7 mouse cellular contexts compared by ENCODE assay signal in genomic region chr13:5714191-5714591, GRCm38 (mm10).
DNase-seq lines count a peak whose midpoint lies in the region; ATAC-seq and TF ChIP-seq lines count a peak whose summit lies in the region.

No protein-coding gene starts in this region.

- dilution Hi-C loops in CH12.LX (cut with MboI; ENCODE audit: extremely low pct_ligation_motif_present, extremely low pct_unique_long_range_greater_than_20kb, low sequenced_read_pairs): no loop called here

- peak; percentile 48 for DNase-seq in CH12.LX (ENCODE audit: extremely low read depth)
- peak; percentile 73 for DNase-seq in gastrocnemius, adult 18-20 months (ENCODE audit: low spot score)
- DNase-seq in lung, postnatal 14 days: peak; percentile 52
- peak; percentile 18 for DNase-seq in thymus, postnatal 4 days
- DNase-seq in neural tube, embryonic 10.5 days (ENCODE audit: extremely low spot score, low spot score): no peak

- in situ Hi-C loops in CH12.LX (cut with MboI; ENCODE audit: low pct_ligation_motif_present, low pct_unique_long_range_greater_than_20kb, low sequenced_read_pairs): no loop called here

- 48% methylated on average over 12 of the region's 12 CpGs for WGBS in intestine, embryonic 16.5 days

- H3K27me3 ChIP-seq in C2C12 (ENCODE audit: control insufficient read depth, insufficient read depth, insufficient read length): no peaks in the 10 kb centered on the region
- no peaks in the 10 kb centered on the region for H3K27me3 ChIP-seq in CH12.LX (replicated peaks)
- no peaks in the 10 kb centered on the region for H3K27me3 ChIP-seq in intestine, embryonic 16.5 days (replicated peaks; ENCODE audit: control insufficient read depth, insufficient read depth, low read length)

- H3K27ac ChIP-seq in CH12.LX (ENCODE audit: insufficient read depth, low read depth): no peak overlapping the region
- H3K27ac ChIP-seq in intestine, embryonic 16.5 days (ENCODE audit: low read length): peak overlapping the region; percentile 70

- H3K4me2 ChIP-seq in CH12.LX (ENCODE audit: insufficient read depth, low read depth, poor library complexity, severe bottlenecking): peak overlapping the region; percentile 91
- H3K4me2 ChIP-seq in intestine, embryonic 16.5 days (ENCODE audit: low read depth, low read length): peak overlapping the region; percentile 44

- no peak for TF ChIP-seq POLR2A in CH12.LX (IDR thresholded peaks at IDR 0.05; ENCODE audit: low read depth, low read length)

- H3K4me3 ChIP-seq in C2C12 (ENCODE audit: insufficient read depth, poor library complexity, severe bottlenecking) (no peak overlapping the region), CH12.LX (replicated peaks in 1 of 3; ENCODE audit: low read depth in 2 of 3, low read length in 2 of 3, poor library complexity in 1 of 3) (peak overlapping the region; percentile 19 to 29 (median 25))
- peak overlapping the region; percentile 33 for H3K4me3 ChIP-seq in intestine, embryonic 16.5 days (ENCODE audit: low read length)

- TF ChIP-seq CTCF in C2C12 (IDR thresholded peaks at IDR 0.05; ENCODE audit: control insufficient read depth, insufficient read depth, insufficient read length): no peak
- TF ChIP-seq CTCF in CH12.LX (conservative IDR thresholded peaks at IDR 0.05 in 1 of 2, IDR thresholded peaks at IDR 0.05 in 1 of 2; ENCODE audit: low read depth in 2 of 2, low read length in 2 of 2): no peak

- H3K79me2 ChIP-seq in C2C12 (ENCODE audit: control insufficient read depth, insufficient read depth) (no peaks in the 10 kb centered on the region), CH12.LX (replicated peaks; ENCODE audit: control insufficient read depth, extremely low read depth, insufficient read depth, poor library complexity, severe bottlenecking) (no peaks in the 10 kb centered on the region)

- peak overlapping the region; percentile 59 for H3ac ChIP-seq in C2C12 (ENCODE audit: control insufficient read depth, insufficient read length, low read depth)

- H3K36me3 ChIP-seq in C2C12 (ENCODE audit: control insufficient read depth, insufficient read depth) (no peaks in the 10 kb centered on the region), CH12.LX (replicated peaks in 1 of 2; ENCODE audit: control insufficient read depth in 1 of 2, insufficient read depth in 1 of 2, low read length in 1 of 2) (no peaks in the 10 kb centered on the region)
- no peaks in the 10 kb centered on the region for H3K36me3 ChIP-seq in intestine, embryonic 16.5 days (ENCODE audit: control insufficient read depth, insufficient read depth, low read length)

- H3K4me1 ChIP-seq in CH12.LX (ENCODE audit: control insufficient read depth in 1 of 2, insufficient read depth in 2 of 2): peaks cover 2 to 20% of the 10 kb centered on the region in 2 experiments
- H3K4me1 ChIP-seq in intestine, embryonic 16.5 days (ENCODE audit: control insufficient read depth, insufficient read depth, low read length): peaks cover 6% of the 10 kb centered on the region; the same call in 1 of the 2 replicates

- TF ChIP-seq EP300 in CH12.LX (IDR thresholded peaks at IDR 0.05; ENCODE audit: low read length): peak; percentile 44; the same call in 1 of the 2 replicates

- ATAC-seq in intestine, embryonic 16.5 days: peak; percentile 38; the same call in 1 of the 2 replicates

- peaks cover 2% of the 10 kb centered on the region for H3K9me3 ChIP-seq in CH12.LX (replicated peaks; ENCODE audit: low read length)
- no peaks in the 10 kb centered on the region for H3K9me3 ChIP-seq in intestine, embryonic 16.5 days (ENCODE audit: control insufficient read depth, low read length)

- no peaks in the 10 kb centered on the region for H3K79me3 ChIP-seq in C2C12 (ENCODE audit: low read depth)

- TF ChIP-seq RAD21 in CH12.LX (IDR thresholded peaks at IDR 0.05; ENCODE audit: low read depth, low read length): no peak; the same call in 1 of the 2 replicates

- H3K9ac ChIP-seq in CH12.LX (ENCODE audit: insufficient read depth, low read depth): no peak overlapping the region; the same call in 1 of the 2 replicates
- H3K9ac ChIP-seq in intestine, embryonic 16.5 days (ENCODE audit: low read depth, low read length): peak overlapping the region; percentile 45; the same call in 1 of the 2 replicates

TF ChIP-seq in C2C12, 6 proteins besides CTCF, POLR2A, EP300 and RAD21:
- TF ChIP-seq CEBPB (IDR thresholded peaks at IDR 0.05; ENCODE audit: low read depth) (no peak), MAX (IDR thresholded peaks at IDR 0.05) (peak; percentile 95), MYOD1 (IDR thresholded peaks at IDR 0.05; ENCODE audit: control insufficient read depth, insufficient read length, low read depth) (no peak), USF1 (IDR thresholded peaks at IDR 0.05; ENCODE audit: low read depth) (peak; percentile 68), MYOG (IDR thresholded peaks at IDR 0.05; ENCODE audit: control insufficient read depth, extremely low read depth, insufficient read length) (no peak), FOSL1 (IDR thresholded peaks at IDR 0.05; ENCODE audit: insufficient read depth, low read length, poor library complexity, severe bottlenecking) (no peak)

TF ChIP-seq in CH12.LX, 34 proteins besides CTCF, POLR2A, EP300 and RAD21:
- TF ChIP-seq CHD2 (IDR thresholded peaks at IDR 0.05; ENCODE audit: low read length) (no peak), JUND (conservative IDR thresholded peaks at IDR 0.05; ENCODE audit: low read depth, low read length) (peak; percentile 18; the same call in 1 of the 2 replicates), MEF2A (IDR thresholded peaks at IDR 0.05; ENCODE audit: borderline replicate concordance, low read depth, low read length) (peak; percentile 53; the same call in 1 of the 2 replicates), BHLHE40 (IDR thresholded peaks at IDR 0.05; ENCODE audit: low read depth, low read length) (peak; percentile 79), HCFC1 (IDR thresholded peaks at IDR 0.05; ENCODE audit: low read depth, low read length) (no peak), MXI1 (IDR thresholded peaks at IDR 0.05; ENCODE audit: low read depth, low read length) (peak; percentile 89), MAX (IDR thresholded peaks at IDR 0.05; ENCODE audit: low read length) (peak; percentile 97), IRF4 (IDR thresholded peaks at IDR 0.05; ENCODE audit: low read depth, low read length) (peak; percentile 84), MYC (IDR thresholded peaks at IDR 0.05; ENCODE audit: low read depth, low read length) (peak; percentile 91), ETS1 (conservative IDR thresholded peaks at IDR 0.05; ENCODE audit: low read depth, low read length) (peak; percentile 73)
